Mouse (Mus musculus): ENCODE results near the gene Ryr3. TPM values are rescaled to one million over a fixed set of nuclear protein-coding genes. Genes with fewer than 3 reads are reported as not detected.

Ryr3 gene
- polyA plus RNA-seq, 1 experiment: not detected

- H3K4me3 ChIP-seq (ENCODE audit: insufficient read depth, low read depth, low read length): no peak overlapping the region
- peak; percentile 56; the same call in 1 of the 2 replicates for TF ChIP-seq CTCF (IDR thresholded peaks at IDR 0.05; ENCODE audit: insufficient read depth, low read depth, low read length)
- no peak for TF ChIP-seq POLR2A (IDR thresholded peaks at IDR 0.05; ENCODE audit: insufficient read depth, low read depth, low read length)
- H3K4me1 ChIP-seq (ENCODE audit: control insufficient read depth, insufficient read depth, low read length): peaks cover 2% of the 10 kb centered on the region; the same call in 1 of the 2 replicates
- H3K27ac ChIP-seq (ENCODE audit: insufficient read depth, low read depth, low read length): no peak overlapping the region
- 2% methylated on average over 8 of the region's 8 CpGs for WGBS
Observed at GRCm38 (mm10) chr2:112799995-112800353, 416.9 kb downstream of the Ryr3 start.

- Histone ChIP-seq H3K4me1 (ENCODE audit: control insufficient read depth, insufficient read depth, low read length) (peaks cover 2% of the 10 kb centered on the region; the same call in 1 of the 2 replicates), H3K4me3 (ENCODE audit: insufficient read depth, low read depth, low read length) (no peak overlapping the region), H3K27ac (ENCODE audit: insufficient read depth, low read depth, low read length) (no peak overlapping the region)
- TF ChIP-seq CTCF (IDR thresholded peaks at IDR 0.05; ENCODE audit: insufficient read depth, low read depth, low read length): no peak
- no peak for TF ChIP-seq POLR2A (IDR thresholded peaks at IDR 0.05; ENCODE audit: insufficient read depth, low read depth, low read length)
- 86% methylated on average over 7 of the region's 7 CpGs for WGBS
Observed at GRCm38 (mm10) chr2:112799351-112799994, 417.4 kb downstream of the Ryr3 start.

DNA sequence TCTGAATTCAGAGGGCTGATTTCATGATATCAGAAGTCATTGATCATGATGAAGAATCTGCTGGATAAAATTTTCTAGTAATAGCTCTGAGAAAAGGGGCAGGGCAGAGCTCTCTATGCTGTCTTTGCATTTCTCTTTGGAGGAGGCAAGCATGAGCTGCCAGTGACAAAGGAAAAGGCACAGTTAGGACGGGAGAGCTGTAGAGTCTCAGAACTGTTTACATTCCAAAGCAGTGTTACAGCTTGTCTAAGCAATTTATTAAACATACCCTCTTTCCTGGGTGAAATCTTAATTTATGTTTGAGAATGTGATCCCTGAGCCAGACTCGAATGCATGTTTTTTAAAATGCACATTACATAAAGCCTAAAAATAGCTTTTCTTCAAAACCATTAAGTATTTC, 435.3 kb downstream of the Ryr3 start:
- no peak overlapping the region for H3K27ac ChIP-seq (ENCODE audit: insufficient read depth, low read depth, low read length)
- TF ChIP-seq POLR2A (IDR thresholded peaks at IDR 0.05; ENCODE audit: insufficient read depth, low read depth, low read length) (no peak), CTCF (IDR thresholded peaks at IDR 0.05; ENCODE audit: insufficient read depth, low read depth, low read length) (no peak)
- H3K4me3 ChIP-seq (ENCODE audit: insufficient read depth, low read depth, low read length): no peak overlapping the region
- no peaks in the 10 kb centered on the region for H3K4me1 ChIP-seq (ENCODE audit: control insufficient read depth, insufficient read depth, low read length)
- WGBS: 43% methylated on average over 2 of the region's 2 CpGs

GRCm38 (mm10) chr2:112774762-112775161, 442.1 kb downstream of the Ryr3 start:
- Histone ChIP-seq H3K4me1 (ENCODE audit: control insufficient read depth, insufficient read depth, low read length) (no peaks in the 10 kb centered on the region), H3K27ac (ENCODE audit: insufficient read depth, low read depth, low read length) (no peak overlapping the region), H3K4me3 (ENCODE audit: insufficient read depth, low read depth, low read length) (no peak overlapping the region)
- TF ChIP-seq CTCF (IDR thresholded peaks at IDR 0.05; ENCODE audit: insufficient read depth, low read depth, low read length) (peak; percentile 50; the same call in 1 of the 2 replicates), POLR2A (IDR thresholded peaks at IDR 0.05; ENCODE audit: insufficient read depth, low read depth, low read length) (no peak)
- 25% methylated on average over 6 of the region's 6 CpGs for WGBS

- no peak overlapping the region for H3K4me3 ChIP-seq (ENCODE audit: insufficient read depth, low read depth, low read length)
- 64% methylated on average over 5 of the region's 5 CpGs for WGBS
- no peaks in the 10 kb centered on the region for H3K4me1 ChIP-seq (ENCODE audit: control insufficient read depth, insufficient read depth, low read length)
- no peak overlapping the region for H3K27ac ChIP-seq (ENCODE audit: insufficient read depth, low read depth, low read length)
- TF ChIP-seq CTCF (IDR thresholded peaks at IDR 0.05; ENCODE audit: insufficient read depth, low read depth, low read length) (no peak), POLR2A (IDR thresholded peaks at IDR 0.05; ENCODE audit: insufficient read depth, low read depth, low read length) (no peak)
Observed at GRCm38 (mm10) chr2:112767665-112768064, 449.2 kb downstream of the Ryr3 start.

- Histone ChIP-seq H3K4me3 (ENCODE audit: insufficient read depth, low read depth, low read length) (no peak overlapping the region), H3K4me1 (ENCODE audit: control insufficient read depth, insufficient read depth, low read length) (no peaks in the 10 kb centered on the region), H3K27ac (ENCODE audit: insufficient read depth, low read depth, low read length) (no peak overlapping the region)
- 75% methylated on average over 5 of the region's 5 CpGs for WGBS
- TF ChIP-seq POLR2A (IDR thresholded peaks at IDR 0.05; ENCODE audit: insufficient read depth, low read depth, low read length) (no peak), CTCF (IDR thresholded peaks at IDR 0.05; ENCODE audit: insufficient read depth, low read depth, low read length) (no peak)
Observed at GRCm38 (mm10) chr2:112765046-112765445, 451.9 kb downstream of the Ryr3 start.

DNA sequence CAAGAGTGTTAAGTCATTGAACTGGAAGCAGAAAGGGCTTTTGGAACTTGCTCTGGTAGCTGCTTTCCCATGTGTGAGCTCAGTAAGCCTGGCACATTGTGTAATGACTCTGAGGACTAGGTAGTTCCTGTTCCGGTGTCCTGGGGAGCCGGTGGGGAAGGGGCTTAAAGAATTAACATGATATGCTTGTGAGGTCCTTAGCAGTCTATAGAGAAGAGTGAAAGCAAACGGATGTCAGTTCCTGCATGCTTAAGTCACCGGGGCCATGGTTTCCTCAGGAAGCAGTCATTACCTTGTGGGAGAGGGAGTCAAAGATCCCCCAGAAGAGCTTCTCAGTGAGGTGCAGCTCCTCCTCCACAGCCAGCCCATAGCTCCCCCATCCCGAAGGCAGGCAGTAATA, 452.6 kb downstream of the Ryr3 start:
- H3K27ac ChIP-seq (ENCODE audit: insufficient read depth, low read depth, low read length): no peak overlapping the region
- TF ChIP-seq POLR2A (IDR thresholded peaks at IDR 0.05; ENCODE audit: insufficient read depth, low read depth, low read length): no peak
- no peak for TF ChIP-seq CTCF (IDR thresholded peaks at IDR 0.05; ENCODE audit: insufficient read depth, low read depth, low read length)
- H3K4me1 ChIP-seq (ENCODE audit: control insufficient read depth, insufficient read depth, low read length): no peaks in the 10 kb centered on the region
- WGBS: 73% methylated on average over 5 of the region's 5 CpGs
- no peak overlapping the region for H3K4me3 ChIP-seq (ENCODE audit: insufficient read depth, low read depth, low read length)

- WGBS: 89% methylated on average over 2 of the region's 2 CpGs
- no peak for TF ChIP-seq POLR2A (IDR thresholded peaks at IDR 0.05; ENCODE audit: insufficient read depth, low read depth, low read length)
- no peak for TF ChIP-seq CTCF (IDR thresholded peaks at IDR 0.05; ENCODE audit: insufficient read depth, low read depth, low read length)
- H3K4me3 ChIP-seq (ENCODE audit: insufficient read depth, low read depth, low read length): no peak overlapping the region
- H3K27ac ChIP-seq (ENCODE audit: insufficient read depth, low read depth, low read length): no peak overlapping the region
- no peaks in the 10 kb centered on the region for H3K4me1 ChIP-seq (ENCODE audit: control insufficient read depth, insufficient read depth, low read length)
Observed at GRCm38 (mm10) chr2:112762006-112762405, 454.9 kb downstream of the Ryr3 start.

GRCm38 (mm10) chr2:112761196-112761913, 455.5 kb downstream of the Ryr3 start:
- Histone ChIP-seq H3K4me1 (ENCODE audit: control insufficient read depth, insufficient read depth, low read length) (no peaks in the 10 kb centered on the region), H3K27ac (ENCODE audit: insufficient read depth, low read depth, low read length) (no peak overlapping the region), H3K4me3 (ENCODE audit: insufficient read depth, low read depth, low read length) (no peak overlapping the region)
- WGBS: 60% methylated on average over 6 of the region's 6 CpGs
- TF ChIP-seq POLR2A (IDR thresholded peaks at IDR 0.05; ENCODE audit: insufficient read depth, low read depth, low read length) (no peak), CTCF (IDR thresholded peaks at IDR 0.05; ENCODE audit: insufficient read depth, low read depth, low read length) (no peak)

Data from olfactory bulb, adult 2 months (tissue).